Mouse (Mus musculus): ENCODE measurements around the gene 2900011O08Rik.

GRCm38 (mm10) chr16:14059869-14060268 lies 73.5 kb downstream of the 2900011O08Rik start:
- no peak for TF ChIP-seq GATA1 (IDR thresholded peaks at IDR 0.05; ENCODE audit: borderline replicate concordance, low read length)
- TF ChIP-seq FLI1 (IDR thresholded peaks at IDR 0.05; ENCODE audit: low read length) = no peak
